Mouse (Mus musculus): ENCODE results near the gene Kcne1.

GRCm38 (mm10) chr16:92407883-92408282, 48.6 kb upstream of the Kcne1 start:
- TF ChIP-seq CTCF (IDR thresholded peaks at IDR 0.05; ENCODE audit: borderline replicate concordance, control insufficient read depth, extremely low read depth, insufficient read depth, low read length, poor library complexity) (no peak), POLR2A (IDR thresholded peaks at IDR 0.05; ENCODE audit: control insufficient read depth, extremely low read depth, insufficient read depth, low read length, poor library complexity) (no peak)

Measured in thymus, adult 2 months (tissue).